Mouse (Mus musculus) retina, embryonic 14.5 days (tissue): ENCODE results near the gene C77080.
A peak's percentile ranks its signal among the peaks of the same experiment; 100 is the strongest.

ENCODE experiments used
- DNase-seq: peaks from one replicate; pipeline ENCODE4 v3.0.0-alpha.2; 2015; ENCODE audit warnings: low spot score

C77080 gene

GRCm38 (mm10) chr4:129266821-129267220 is 5.6 kb upstream of the C77080 start:
- no peak for DNase-seq

- no peak for DNase-seq
Observed at GRCm38 (mm10) chr4:129266191-129266590, 5.0 kb upstream of the C77080 start.

DNA sequence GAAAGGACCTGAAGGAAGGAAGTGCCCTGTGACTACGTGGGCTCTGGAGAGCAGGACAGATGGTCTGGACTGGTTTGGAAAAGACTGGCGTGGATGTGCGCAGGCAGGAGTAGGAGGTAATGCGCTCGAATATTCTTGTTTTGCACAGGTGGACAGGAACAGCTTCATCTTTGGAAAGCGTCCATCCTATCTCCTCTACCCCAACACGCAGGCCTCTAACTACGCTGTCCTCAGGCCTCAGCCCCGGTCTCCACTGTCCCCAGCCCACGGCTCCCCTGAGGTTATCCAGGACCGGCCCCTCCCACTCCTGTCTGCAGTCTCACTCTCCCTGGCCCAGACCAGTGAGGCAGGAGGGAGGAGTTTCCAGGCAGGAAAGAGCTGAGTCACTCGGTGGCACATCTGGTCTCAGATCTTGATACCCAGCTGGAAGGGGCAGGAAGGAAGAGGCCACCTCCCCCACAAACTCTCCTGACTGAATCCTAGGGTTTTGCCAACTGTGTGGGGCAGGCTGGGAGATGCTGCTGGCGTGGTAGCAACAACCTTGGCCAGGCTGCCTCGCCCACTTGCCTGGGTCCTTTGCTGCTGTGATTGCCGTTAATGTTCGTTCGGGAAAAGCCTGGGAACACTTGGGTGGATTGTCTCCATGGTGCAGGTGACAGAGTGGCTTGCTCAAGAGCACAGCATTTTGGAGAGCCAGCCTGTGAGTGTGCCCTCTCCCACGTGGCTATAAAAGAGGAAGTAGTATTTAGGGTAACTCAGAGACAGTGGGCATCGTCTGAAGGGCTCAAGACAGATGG is 2.2 kb upstream of the C77080 start:
- DNase-seq: peak; percentile 46

DNA sequence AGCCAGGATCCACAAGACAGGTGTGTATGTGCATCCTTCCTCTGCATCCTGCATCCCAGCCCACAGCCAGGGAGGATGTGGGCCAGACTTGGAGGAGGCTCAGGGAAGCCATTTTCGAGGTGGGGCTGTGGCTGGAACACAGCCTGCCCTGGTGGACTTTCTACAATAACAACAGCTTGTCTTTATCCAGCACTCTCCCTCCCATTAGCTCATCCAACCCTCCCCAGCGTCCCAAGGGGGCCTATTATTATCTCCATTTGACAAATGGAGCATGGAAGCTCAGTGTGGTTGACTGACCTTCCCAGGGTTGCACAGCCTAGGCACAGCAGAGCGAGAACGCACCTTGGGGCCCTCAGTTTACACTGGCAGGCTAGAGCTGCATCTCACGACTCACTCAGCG is 526 bp downstream of the C77080 start:
- DNase-seq: peak; percentile 40

DNA sequence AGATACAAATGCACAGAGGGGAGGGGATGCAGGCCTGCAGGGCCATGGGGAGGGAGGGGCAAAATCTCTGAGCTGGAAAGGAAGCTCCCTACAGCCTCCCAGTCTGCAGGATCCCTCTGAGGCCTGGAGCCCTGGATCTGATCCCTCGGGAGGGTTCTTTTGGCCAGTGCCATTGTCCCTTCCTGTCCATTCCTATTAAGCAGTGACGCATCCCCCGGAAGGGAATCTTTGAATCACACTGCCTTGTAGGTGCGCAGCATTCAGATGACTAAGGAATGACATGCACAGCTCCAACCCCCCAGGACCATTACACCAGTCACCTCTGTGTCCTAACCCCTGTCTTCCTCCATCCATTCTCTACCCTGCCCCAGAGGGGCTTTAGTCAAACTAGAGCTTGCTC is 2.1 kb downstream of the C77080 start:
- peak; percentile 51 for DNase-seq

DNA sequence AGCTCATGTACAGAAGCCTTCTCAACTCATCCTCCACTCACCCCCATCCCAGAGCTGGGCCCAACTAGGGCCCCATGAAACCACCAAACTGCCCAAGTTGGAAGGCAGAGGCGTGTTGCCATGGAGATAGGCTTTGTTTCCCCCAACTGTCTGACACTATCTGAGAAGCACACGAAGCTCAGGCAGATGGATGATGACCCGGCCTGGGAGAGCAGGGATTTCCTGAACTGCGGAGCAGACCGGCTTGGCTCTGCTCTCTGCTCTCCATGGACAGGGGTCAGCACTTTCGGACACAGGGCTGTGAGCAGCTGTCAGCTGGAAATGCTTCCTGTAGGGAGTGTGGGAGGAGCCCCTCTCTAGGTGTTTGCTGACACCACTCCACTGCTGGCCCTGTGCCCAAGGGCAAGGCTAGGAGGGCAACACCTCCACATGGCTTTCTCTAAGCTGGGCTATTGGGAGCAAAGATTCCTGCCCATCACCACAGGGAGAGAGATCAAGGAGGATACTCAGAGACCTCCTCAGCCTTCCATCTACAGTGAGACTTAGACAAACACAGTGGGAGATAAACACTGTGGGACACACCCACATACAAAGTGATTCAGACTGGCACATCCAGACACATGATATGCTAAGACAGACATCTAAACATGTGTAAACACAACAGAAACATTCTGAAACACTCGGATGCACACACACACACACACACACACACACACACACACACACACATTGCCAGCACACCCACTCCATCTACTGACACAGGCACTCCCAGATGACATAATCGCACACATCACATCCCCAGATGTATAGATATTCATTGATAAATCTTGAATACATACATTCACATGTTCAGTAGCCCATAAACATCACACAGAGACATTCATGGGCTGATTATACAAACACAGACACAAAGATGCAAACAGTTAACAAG is 4.5 kb downstream of the C77080 start:
- DNase-seq: peak; percentile 59

GRCm38 (mm10) chr4:129254571-129254970 is 6.6 kb downstream of the C77080 start:
- DNase-seq: no peak

DNA sequence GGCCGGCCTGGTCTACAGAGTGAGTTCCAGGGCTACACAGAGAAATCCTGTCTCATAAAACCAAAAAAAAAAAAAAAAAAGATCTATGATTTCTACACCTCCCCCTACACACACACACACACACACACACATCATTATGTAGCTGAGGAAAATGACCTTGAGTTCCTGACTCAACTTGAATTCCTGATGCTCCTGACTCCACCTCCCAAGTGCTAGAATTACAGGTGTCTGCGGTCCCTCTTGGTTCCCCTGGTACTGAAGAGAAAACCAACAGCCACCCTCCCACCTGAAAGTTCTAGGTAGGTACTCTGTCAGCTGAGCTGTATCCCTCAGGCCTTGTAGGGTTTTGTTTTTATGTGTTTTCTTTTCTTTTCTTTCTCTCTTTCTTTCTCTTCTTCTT is 8.7 kb downstream of the C77080 start:
- DNase-seq: no peak

DNA sequence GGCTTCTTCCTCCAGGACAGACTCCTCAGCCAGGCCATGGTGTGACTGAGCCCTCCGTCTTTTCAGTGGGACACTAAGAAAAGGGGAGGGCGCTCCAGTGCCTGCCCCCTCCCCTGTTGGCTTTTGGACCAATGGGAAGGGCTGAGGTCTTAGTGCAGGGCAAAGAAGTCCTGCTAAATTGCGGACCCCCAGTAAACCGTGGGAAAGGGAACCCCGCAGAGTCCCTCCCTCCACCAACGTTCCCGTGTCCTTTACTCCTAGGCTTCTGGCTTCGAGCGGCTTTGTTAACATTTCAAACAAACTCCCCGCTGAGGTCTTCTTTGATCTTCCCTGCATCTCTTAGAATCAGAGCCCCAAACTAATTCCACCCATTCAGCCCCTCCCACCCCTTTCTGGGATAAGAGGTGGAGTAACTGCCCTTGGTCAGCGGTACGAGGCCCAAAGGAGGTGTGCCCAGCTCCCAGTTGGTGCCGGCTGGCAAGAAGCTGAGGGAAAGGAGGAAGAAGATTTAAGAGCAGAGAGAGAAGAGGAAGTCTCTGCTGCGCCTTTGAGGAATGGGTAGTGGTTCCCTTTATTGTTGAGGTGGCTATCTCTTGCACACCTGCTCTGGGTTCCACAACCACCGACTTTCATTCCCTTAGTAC is 9.6 kb downstream of the C77080 start:
- peak; percentile 31 for DNase-seq

DNA sequence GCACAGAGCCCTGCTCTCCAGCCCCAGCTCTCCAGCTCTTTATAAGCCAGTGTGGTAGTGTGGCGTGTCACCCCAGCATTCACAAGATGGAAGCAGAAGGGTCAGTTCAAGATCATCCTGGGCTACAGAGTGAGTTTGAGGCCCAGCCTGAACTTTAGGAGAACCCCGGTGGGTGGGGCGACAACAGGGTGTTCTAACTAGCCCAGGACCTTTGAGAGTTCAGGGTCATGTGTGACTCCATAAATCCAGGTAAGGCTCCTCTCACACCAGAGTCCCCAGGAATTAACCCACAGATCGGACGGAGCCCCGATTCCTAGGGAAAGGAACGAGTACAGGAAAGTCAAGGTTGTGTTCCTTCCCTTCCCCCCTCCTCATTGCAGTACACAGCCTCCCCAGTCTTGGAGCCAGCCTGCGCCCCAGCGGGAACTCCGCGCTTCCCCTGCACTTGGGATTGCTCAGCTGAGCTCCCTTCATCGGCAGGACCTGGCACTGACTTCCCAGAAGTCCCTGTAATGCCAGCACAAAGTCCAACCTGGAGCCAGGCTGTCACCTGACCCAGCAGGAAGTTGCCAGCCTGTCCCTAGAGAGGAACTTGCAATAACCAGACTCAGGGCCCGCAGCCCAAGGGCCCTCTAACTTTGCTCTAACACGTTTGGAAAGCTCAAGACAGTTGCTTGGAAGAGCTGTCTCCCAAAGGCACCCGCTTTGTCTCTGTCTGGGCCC is 10.3 kb downstream of the C77080 start:
- DNase-seq: no peak

- no peak for DNase-seq
Observed at GRCm38 (mm10) chr4:129249288-129249687, 11.9 kb downstream of the C77080 start.

DNA sequence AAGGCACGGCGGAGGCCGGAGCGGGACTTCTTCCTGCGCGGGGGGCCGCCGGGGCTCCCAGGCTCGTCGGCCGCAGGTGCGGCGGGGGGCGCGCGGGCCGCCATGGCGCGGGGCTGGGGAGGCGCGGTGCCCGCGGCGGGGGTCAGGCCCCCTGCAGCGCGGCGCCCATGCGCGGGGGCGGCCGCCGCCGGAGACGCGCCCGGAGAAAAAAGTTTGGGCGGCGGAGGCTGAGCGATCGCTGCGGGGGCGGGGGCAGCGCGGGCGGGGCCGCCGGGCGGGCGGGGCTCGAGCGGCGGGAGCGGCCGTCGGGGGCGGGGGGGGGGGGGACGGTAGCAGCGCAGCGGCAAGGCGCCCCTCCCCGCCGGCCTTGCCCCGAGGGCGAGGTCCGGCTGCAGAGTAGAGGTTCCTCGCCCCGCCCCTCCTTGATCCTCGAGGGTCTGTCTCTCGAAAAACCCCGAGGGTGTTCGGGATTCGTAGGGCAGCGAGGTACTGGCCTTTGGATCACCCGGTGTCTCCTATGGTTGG is 12.9 kb downstream of the C77080 start:
- DNase-seq: no peak

- DNase-seq: no peak
Observed at GRCm38 (mm10) chr4:129247381-129248242, 13.6 kb downstream of the C77080 start.

DNA sequence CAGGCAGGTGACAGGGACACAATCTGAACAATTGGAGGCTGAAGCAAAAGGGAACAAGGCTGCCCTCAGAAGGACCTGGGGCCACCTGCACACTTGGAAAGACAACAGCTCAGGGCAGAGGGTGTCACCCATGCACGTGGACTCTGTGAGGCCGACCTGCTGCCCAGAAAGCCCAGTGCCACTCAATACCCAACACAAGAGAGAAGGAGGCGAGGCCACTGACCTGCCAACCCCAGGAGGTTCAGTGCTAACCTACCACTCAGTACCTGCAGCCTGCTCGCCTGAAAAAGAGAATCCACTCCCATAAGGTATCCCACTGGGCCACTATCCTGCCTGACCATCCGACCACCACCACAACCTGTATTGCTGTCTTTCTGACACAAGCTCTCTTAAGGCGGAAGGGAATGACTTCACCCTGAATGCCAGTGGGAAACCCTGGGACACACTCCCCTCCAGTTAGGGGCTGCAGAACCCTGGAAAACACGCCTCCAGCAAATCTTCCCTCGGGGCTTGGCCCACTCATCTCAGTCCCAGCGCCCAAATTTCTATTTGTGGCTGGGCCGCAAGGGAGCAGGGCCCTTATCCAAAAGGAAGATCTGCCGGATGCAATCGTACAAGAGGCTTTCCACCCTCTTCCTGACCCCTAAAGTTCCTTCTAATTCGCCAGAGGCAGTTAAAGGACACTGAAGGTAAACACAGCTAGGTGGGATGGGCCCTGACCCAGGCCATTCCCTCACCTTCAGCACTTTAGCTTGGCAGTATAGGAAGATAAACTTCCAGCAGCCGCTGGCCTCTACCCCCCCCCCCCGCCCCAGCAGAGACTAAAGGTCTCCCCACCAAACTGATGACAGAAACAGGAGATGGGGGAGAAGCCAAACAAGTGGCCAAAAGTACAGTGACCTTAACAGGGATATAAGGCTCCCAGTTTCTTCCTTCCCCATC is 14.6 kb downstream of the C77080 start:
- DNase-seq: no peak

GRCm38 (mm10) chr4:129244802-129245201 is 16.4 kb downstream of the C77080 start:
- no peak for DNase-seq

DNA sequence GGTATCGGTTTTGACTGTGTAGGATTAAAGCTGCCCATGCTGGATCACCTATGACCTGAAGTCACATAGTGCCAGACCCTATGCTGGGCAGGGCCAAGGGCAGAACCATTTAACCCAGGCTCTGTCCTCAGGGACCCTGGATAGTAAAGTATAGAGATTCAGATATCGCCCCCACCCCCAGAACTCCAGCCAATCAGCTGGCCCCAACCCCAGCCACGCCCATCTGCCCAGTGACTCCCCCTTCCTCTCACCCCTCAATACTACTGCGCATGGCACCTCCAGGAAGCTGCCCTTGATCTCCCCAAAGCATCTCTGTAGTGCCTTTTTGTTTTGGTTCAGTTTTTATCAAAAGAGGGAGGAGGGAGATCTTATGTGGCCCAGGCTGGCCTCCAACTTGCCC is 18.4 kb downstream of the C77080 start:
- no peak for DNase-seq

DNA sequence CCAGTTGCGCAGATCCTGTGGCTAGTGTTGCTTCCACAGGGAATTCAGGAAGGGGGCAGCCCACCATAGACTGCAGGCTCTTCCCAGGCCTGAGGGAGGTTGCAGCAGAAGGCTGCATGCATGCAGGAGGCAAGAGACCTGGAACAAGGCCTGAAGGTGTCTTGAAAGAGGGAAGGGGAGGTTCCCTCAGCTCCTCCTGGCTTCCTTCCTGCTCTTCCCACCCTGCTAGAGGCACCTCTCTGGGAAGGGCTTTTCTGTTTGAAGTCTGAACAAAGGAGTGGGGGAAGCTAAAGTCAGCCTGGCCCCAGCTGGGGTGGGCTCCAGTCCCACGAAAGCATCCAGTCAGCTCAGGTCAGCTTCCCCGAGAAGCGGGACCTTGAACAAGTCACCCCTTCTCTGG is 18.9 kb downstream of the C77080 start:
- DNase-seq: no peak

DNA sequence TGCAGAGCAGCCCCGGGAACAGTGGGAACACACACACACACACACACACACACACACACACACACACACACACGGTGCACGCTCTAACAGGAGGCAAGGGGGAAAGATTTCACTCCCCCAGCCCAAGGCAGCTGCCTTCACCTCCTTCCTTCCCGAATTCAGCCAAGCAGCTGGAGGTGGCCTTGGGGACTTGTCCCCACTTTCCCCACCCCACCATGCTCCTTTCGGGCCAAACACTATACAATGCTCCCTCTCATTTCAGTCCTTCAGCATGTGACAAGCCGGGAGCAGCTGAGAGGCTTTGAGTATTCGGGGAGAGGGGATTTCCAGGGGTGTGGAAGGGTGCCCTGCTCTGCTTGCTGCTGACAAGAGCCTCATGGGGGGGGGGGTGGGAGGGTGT is 19.3 kb downstream of the C77080 start:
- DNase-seq: no peak

- DNase-seq: peak; percentile 87
Observed at GRCm38 (mm10) chr4:129239075-129239474, 22.1 kb downstream of the C77080 start.
